Mouse (Mus musculus) CH12.LX (cell line): Measurements from ENCODE around the gene Mab21l1.

ENCODE experiments used
- CHD1 ChIP-seq: IDR thresholded peaks from 2 replicates; pipeline ENCODE4 v1.6.1; 2012; ENCODE audit warnings: low read depth, low read length, improper control_type of control experiment, inconsistent platforms
- CHD2 ChIP-seq: IDR thresholded peaks from 2 replicates; pipeline ENCODE4 v1.6.1; 2011; ENCODE audit warnings: low read length, improper control_type of control experiment
- CTCF ChIP-seq, 2 experiments: IDR thresholded peaks in 1 of 2; conservative IDR thresholded peaks in 1 of 2; 2 replicates each; pipeline ENCODE4 v1.5.1; 2011 to 2012; ENCODE audit warnings: low read depth in 2 of 2, low read length in 2 of 2, improper control_type of control experiment in 1 of 2, inconsistent platforms in 1 of 2, mild to moderate bottlenecking in 1 of 2, moderate library complexity in 1 of 2
- EP300 ChIP-seq: IDR thresholded peaks from 2 replicates; pipeline ENCODE4 v1.6.1; 2011; ENCODE audit warnings: low read length, improper control_type of control experiment
- JUND ChIP-seq: conservative IDR thresholded peaks from 2 replicates; pipeline ENCODE4 v1.6.1; 2011; ENCODE audit warnings: low read depth, low read length, improper control_type of control experiment
- NELFE ChIP-seq: IDR thresholded peaks from 2 replicates; pipeline ENCODE4 v1.6.1; 2011; ENCODE audit warnings: low read depth, low read length, improper control_type of control experiment

DNA sequence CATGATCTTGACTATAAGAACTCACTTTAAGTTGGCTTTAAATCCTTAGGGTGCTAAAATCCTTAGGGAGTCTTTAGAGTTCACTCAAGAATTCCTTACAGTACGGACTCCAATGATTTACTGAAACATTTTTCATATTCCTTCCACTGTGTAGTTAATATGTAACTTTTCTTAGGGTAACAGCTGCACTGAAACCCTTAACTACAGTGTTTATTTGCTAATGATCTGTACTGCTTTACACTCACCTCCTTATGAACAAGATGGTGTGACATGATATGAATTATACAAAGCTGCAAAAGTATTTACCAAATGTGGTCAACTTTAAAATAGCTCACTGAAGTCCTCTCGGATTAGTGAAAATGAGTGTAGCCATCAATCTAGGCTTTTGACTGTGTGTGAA lies 35.8 kb downstream of the Mab21l1 start:
- TF ChIP-seq EP300 (no peak), NELFE (no peak), CHD1 (no peak), CHD2 (no peak), CTCF (conservative IDR thresholded peaks at IDR 0.05 in 1 of 2, IDR thresholded peaks at IDR 0.05 in 1 of 2; ENCODE audit: low read depth in 2 of 2, low read length in 2 of 2) (no peak), JUND (no peak)
